Mouse (Mus musculus) hindbrain, embryonic 12.5 days (tissue): ENCODE data around the gene Adck2. TPM values are rescaled to one million over a fixed set of nuclear protein-coding genes. Genes with fewer than 3 reads are reported as not detected.

Source experiments
- ATAC-seq: fragments of 200-750 bp; cut with Nextera tagmentation; 2 replicates; pipeline ENCODE4 v1.8.0; 2017; ENCODE audit warnings: moderate TSS enrichment; ENCODE audit not compliant: low FRiP score
- H3K27ac ChIP-seq: fragments of 300-500 bp; sonication (generic); 2 replicates; pipeline ENCODE4 v1.5.1; 2016; ENCODE audit warnings: mild to moderate bottlenecking
- H3K27me3 ChIP-seq: fragments of 300-500 bp; sonication (generic); 2 replicates; pipeline ENCODE4 v1.6.1; 2016; ENCODE audit warnings: mild to moderate bottlenecking
- H3K36me3 ChIP-seq: fragments of 300-500 bp; sonication (generic); 2 replicates; pipeline ENCODE4 v1.6.1; 2016; ENCODE audit warnings: mild to moderate bottlenecking
- H3K4me1 ChIP-seq: fragments of 300-500 bp; sonication (generic); 2 replicates; pipeline ENCODE4 v1.6.1; 2016
- H3K4me2 ChIP-seq: fragments of 300-500 bp; sonication (generic); replicated peaks from 2 replicates; pipeline ENCODE4 v1.6.1; 2016; ENCODE audit warnings: mild to moderate bottlenecking
- H3K4me3 ChIP-seq: fragments of 300-500 bp; sonication (generic); 2 replicates; pipeline ENCODE4 v1.5.1; 2016; ENCODE audit warnings: mild to moderate bottlenecking
- H3K9ac ChIP-seq: fragments of 300-500 bp; sonication (generic); 2 replicates; pipeline ENCODE4 v1.6.1; 2016; ENCODE audit warnings: mild to moderate bottlenecking, moderate library complexity
- H3K9me3 ChIP-seq: fragments of 300-500 bp; sonication (generic); replicated peaks from 2 replicates; pipeline ENCODE4 v1.6.1; 2016; ENCODE audit warnings: mild to moderate bottlenecking
- WGBS: fragments of 180-500 bp; shearing (Covaris S2); methylation state at CpG from one replicate; pipeline ENCODE4 v1.1.7; 2016; 5-methylcytosine and 5-hydroxymethylcytosine counted together
- polyA plus RNA-seq: library from polyadenylated mRNA; unstranded; fragments of >200 nt; fragmentation: Nextera tagmentation; extraction: Ambion mirVana; gene quantifications from 2 replicates; pipeline ENCODE4 v1.2.1, GENCODE M21; 2016

Adck2 gene
- polyA plus RNA-seq, 1 experiment from 2014 or later = 39.5 TPM

DNA sequence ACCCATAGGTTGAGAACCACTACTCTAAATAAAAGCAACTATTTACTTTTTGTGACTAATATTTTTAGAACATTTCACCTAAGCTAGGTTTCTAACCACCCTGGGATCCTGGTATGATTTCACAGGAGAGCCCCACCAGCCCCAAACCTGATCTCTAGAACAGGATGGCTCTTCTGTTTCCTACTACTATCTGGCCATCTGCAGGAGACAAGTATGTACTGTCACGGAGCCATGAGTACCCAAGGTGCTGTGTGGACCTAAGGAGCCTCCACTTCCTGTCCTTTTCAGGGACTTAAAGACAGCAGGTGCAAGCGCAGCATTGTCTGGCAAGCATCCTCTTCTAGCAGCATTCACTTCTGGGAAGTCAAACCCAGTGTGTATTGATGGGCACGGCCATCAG, 28.2 kb downstream of the Adck2 start:
- no peaks in the 10 kb centered on the region for H3K9me3 ChIP-seq
- no peaks in the 10 kb centered on the region for H3K4me1 ChIP-seq
- no peak overlapping the region for H3K4me3 ChIP-seq
- 88% methylated on average over 3 of the region's 3 CpGs for WGBS
- H3K27ac ChIP-seq = no peak overlapping the region
- peaks cover 47% of the 10 kb centered on the region for H3K36me3 ChIP-seq
- no peak for ATAC-seq
- H3K9ac ChIP-seq = no peak overlapping the region
- H3K27me3 ChIP-seq = no peaks in the 10 kb centered on the region
- no peak overlapping the region for H3K4me2 ChIP-seq

DNA sequence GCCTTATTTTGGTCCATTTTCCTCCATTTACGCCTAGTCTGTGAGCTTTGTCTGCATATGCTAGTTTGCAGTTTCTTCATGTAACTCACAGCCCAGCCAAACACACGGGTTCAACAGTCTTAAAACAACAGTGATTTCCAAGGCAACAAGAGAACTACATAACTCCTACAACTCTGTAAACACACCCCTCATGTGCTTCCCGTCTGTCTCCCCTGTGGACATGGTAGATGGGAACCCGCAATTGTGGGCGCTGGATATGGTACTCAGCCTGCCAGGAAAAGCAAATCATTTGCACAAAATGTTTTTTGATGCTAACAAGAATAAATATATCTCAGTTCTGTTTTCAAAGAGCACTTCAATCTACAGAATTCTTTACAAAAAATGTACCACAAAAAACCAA, 30.9 kb downstream of the Adck2 start:
- 82% methylated on average over 5 of the region's 5 CpGs for WGBS
- H3K4me2 ChIP-seq = no peak overlapping the region
- H3K4me3 ChIP-seq = no peak overlapping the region
- H3K36me3 ChIP-seq = peaks cover 29% of the 10 kb centered on the region
- H3K4me1 ChIP-seq = no peaks in the 10 kb centered on the region
- ATAC-seq = no peak
- no peaks in the 10 kb centered on the region for H3K27me3 ChIP-seq
- H3K27ac ChIP-seq = no peak overlapping the region
- no peaks in the 10 kb centered on the region for H3K9me3 ChIP-seq
- H3K9ac ChIP-seq = no peak overlapping the region

GRCm38 (mm10) chr6:39606056-39606455, 32.4 kb downstream of the Adck2 start:
- H3K27ac ChIP-seq = no peak overlapping the region
- H3K9ac ChIP-seq = no peak overlapping the region
- no peak overlapping the region for H3K4me3 ChIP-seq
- H3K36me3 ChIP-seq = peaks cover 20% of the 10 kb centered on the region
- H3K9me3 ChIP-seq = no peaks in the 10 kb centered on the region
- ATAC-seq = no peak
- 91% methylated on average over 6 of the region's 6 CpGs for WGBS
- no peak overlapping the region for H3K4me2 ChIP-seq
- H3K4me1 ChIP-seq = no peaks in the 10 kb centered on the region
- H3K27me3 ChIP-seq = no peaks in the 10 kb centered on the region

DNA sequence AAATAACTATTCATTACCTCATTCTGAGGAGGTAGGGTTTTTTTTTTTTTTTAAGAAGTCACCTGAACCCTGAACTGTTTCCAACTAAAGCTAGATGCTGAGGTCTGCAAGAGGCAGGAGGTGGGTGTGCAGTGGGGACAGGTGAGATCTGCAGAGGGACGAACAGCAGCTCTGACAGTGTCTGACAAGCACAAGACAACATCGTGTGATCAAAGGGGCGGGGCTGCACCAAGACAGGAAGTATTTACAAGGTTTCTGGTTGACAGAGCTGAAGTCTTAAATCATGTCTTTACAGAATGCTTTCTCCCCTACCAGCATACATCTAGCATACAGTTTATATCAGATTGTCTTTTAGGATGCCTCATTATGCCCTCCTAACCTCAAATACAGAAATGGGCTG, 33.2 kb downstream of the Adck2 start:
- Histone ChIP-seq H3K27ac (no peak overlapping the region), H3K4me1 (no peaks in the 10 kb centered on the region), H3K36me3 (peaks cover 22% of the 10 kb centered on the region), H3K27me3 (no peaks in the 10 kb centered on the region), H3K9me3 (no peaks in the 10 kb centered on the region), H3K4me2 (no peak overlapping the region), H3K9ac (no peak overlapping the region), H3K4me3 (no peak overlapping the region)
- no peak for ATAC-seq
- WGBS = 79% methylated on average over 3 of the region's 3 CpGs

DNA sequence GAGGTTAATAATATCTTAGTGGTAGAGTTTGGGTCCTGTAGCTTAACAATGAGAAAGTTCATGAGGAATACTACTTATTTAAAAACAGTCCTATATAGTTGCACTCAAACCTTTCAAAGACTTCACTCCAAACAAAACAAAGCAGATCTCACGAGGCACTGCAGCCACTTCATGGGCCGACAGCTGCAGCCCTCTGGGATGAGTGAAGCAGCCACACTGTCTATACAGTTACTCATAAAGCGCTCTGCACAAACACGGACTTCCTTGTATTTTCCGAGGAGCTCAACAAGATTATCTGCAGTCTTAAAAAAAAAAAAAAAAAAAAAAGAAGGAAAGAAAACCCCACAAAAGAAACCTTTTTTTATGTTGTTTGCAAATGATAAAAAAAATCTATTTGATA, 33.7 kb downstream of the Adck2 start:
- Histone ChIP-seq H3K4me3 (no peak overlapping the region), H3K27me3 (no peaks in the 10 kb centered on the region), H3K4me1 (no peaks in the 10 kb centered on the region), H3K9me3 (no peaks in the 10 kb centered on the region), H3K4me2 (no peak overlapping the region), H3K9ac (no peak overlapping the region), H3K36me3 (peaks cover 19% of the 10 kb centered on the region), H3K27ac (no peak overlapping the region)
- 80% methylated on average over 5 of the region's 5 CpGs for WGBS
- no peak for ATAC-seq

- no peak overlapping the region for H3K4me2 ChIP-seq
- H3K9ac ChIP-seq = no peak overlapping the region
- no peak overlapping the region for H3K4me3 ChIP-seq
- no peaks in the 10 kb centered on the region for H3K9me3 ChIP-seq
- peaks cover 27% of the 10 kb centered on the region for H3K36me3 ChIP-seq
- 83% methylated on average over 2 of the region's 2 CpGs for WGBS
- no peak overlapping the region for H3K27ac ChIP-seq
- no peaks in the 10 kb centered on the region for H3K27me3 ChIP-seq
- H3K4me1 ChIP-seq = no peaks in the 10 kb centered on the region
- ATAC-seq = no peak
Observed at GRCm38 (mm10) chr6:39610207-39610606, 36.5 kb downstream of the Adck2 start.

GRCm38 (mm10) chr6:39611296-39611695, 37.6 kb downstream of the Adck2 start:
- no peak for ATAC-seq
- no peaks in the 10 kb centered on the region for H3K4me1 ChIP-seq
- no peak overlapping the region for H3K4me2 ChIP-seq
- 98% methylated on average over 2 of the region's 2 CpGs for WGBS
- H3K9ac ChIP-seq = no peak overlapping the region
- no peaks in the 10 kb centered on the region for H3K27me3 ChIP-seq
- H3K27ac ChIP-seq = no peak overlapping the region
- H3K9me3 ChIP-seq = no peaks in the 10 kb centered on the region
- peaks cover 35% of the 10 kb centered on the region for H3K36me3 ChIP-seq
- no peak overlapping the region for H3K4me3 ChIP-seq

Other genes with a start within 250 kb of the Adck2 start
- gene Slc37a3, start 196.2 kb upstream of the Adck2 start, polyA plus RNA-seq = 56.5 and 59.0 TPM in 2 replicates
- 0.52 and 0.66 TPM in 2 replicates for gene Rab19, start 192.7 kb upstream of the Adck2 start, polyA plus RNA-seq
- 178 and 191 TPM in 2 replicates for gene Mkrn1, start 153.4 kb upstream of the Adck2 start, polyA plus RNA-seq
- 49.0 TPM in 2 replicates for gene Dennd2a, start 16.0 kb upstream of the Adck2 start, polyA plus RNA-seq
- gene Gm42420, start 11.9 kb downstream of the Adck2 start, polyA plus RNA-seq = 0.65 TPM in 1 of 2 replicates, not detected in the other
- gene Ndufb2, start 18.7 kb downstream of the Adck2 start, polyA plus RNA-seq = 255 and 307 TPM in 2 replicates
- gene Braf, start 151.6 kb downstream of the Adck2 start, polyA plus RNA-seq = 25.7 and 29.2 TPM in 2 replicates
- 205 and 206 TPM in 2 replicates for gene Mrps33, start 237.1 kb downstream of the Adck2 start, polyA plus RNA-seq